Mouse (Mus musculus): ENCODE results near the gene Catsperd. TPM values are rescaled to one million over a fixed set of nuclear protein-coding genes. Genes with fewer than 3 reads are reported as not detected.

Catsperd gene
- total RNA-seq, 2 experiments from 2014 or later: 0.11 TPM; not detected in 1

GRCm38 (mm10) chr17:56703038-56703437 is 75.1 kb downstream of the Catsperd start:
- H3K4me3 ChIP-seq: no peak overlapping the region
- no peak for DNase-seq
- intact Hi-C loops (cut with DNase I): no loop called here
- TF ChIP-seq CTCF (IDR thresholded peaks at IDR 0.05): no peak
- H3K27ac ChIP-seq: no peak overlapping the region

DNA sequence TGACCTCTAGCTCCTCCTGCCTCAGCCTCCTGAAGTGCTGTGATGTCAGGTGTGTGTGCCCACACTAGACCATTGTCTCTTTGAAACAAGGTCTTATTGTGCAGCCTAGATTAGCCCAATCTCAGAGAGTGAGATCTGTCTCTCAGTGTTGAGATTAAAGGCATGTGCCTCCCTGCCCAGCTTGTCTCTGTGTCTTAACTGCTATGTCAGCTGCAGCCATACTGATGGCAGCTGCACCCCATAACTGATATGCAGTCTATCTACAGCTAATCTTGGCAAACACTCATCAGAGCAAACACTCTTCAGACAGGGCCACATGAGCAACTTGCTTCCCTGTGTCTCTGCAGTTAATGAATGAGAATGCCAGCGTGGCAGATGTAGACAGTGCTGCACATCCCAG is 78.6 kb downstream of the Catsperd start:
- DNase-seq: no peak
- H3K27ac ChIP-seq: no peak overlapping the region
- H3K4me3 ChIP-seq: no peak overlapping the region
- TF ChIP-seq CTCF (IDR thresholded peaks at IDR 0.05): no peak
- intact Hi-C loops (cut with DNase I): no loop called here

GRCm38 (mm10) chr17:56708692-56709091 is 80.7 kb downstream of the Catsperd start:
- no peak for DNase-seq
- Histone ChIP-seq H3K4me3 (no peak overlapping the region), H3K27ac (no peak overlapping the region)
- intact Hi-C loops (cut with DNase I): no loop called here
- no peak for TF ChIP-seq CTCF (IDR thresholded peaks at IDR 0.05)

DNA sequence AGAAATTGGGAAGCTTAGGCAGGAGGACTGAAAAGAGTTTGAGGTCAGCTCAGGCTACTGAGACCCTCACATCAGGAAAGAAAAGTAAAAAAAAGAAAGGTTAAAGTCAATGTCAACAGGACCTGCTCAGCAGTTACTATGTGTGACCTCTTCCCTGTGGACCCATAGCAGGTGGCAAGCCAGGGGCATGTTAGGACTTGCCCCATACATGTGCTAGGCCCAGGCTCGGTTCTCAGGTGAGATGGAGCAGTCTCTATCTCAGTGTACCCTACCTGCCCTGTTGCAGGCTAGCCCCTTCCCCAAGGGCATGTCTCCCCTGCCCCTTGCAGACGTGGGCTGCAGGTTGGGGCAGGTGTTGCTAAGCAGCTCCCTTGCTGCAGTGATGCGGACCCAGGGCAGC is 81.8 kb downstream of the Catsperd start:
- no peak for TF ChIP-seq CTCF (IDR thresholded peaks at IDR 0.05)
- intact Hi-C loops (cut with DNase I): no loop called here
- Histone ChIP-seq H3K4me3 (no peak overlapping the region), H3K27ac (no peak overlapping the region)
- no peak for DNase-seq

Other genes starting within 250 kb of the Catsperd start
- 10 to 100 TPM; 29.6 to 43.1 TPM for gene Ptprs, start 151.7 kb upstream of the Catsperd start, total RNA-seq (2021)
- gene Znrf4, start 115.7 kb upstream of the Catsperd start, total RNA-seq (2021): not detected
- gene Gm20219, start 73.8 kb upstream of the Catsperd start, total RNA-seq (2021): 1 to 10 TPM in 1 of 2 experiments, under 1 TPM in 1; 0.89 to 1.1 TPM
- 10 to 100 TPM; 38.5 to 41.1 TPM for gene Safb2, start 43.6 kb upstream of the Catsperd start, total RNA-seq (2021)
- 10 to 100 TPM; 43.0 to 46.7 TPM for gene Safb, start 43.3 kb upstream of the Catsperd start, total RNA-seq (2021)
- 100 to 1,000 TPM; 107 to 167 TPM for gene 2410015M20Rik, start 18.4 kb upstream of the Catsperd start, total RNA-seq (2021)
- gene Rpl36, start 14.7 kb upstream of the Catsperd start, total RNA-seq (2021): 100 to 1,000 TPM; 589 to 687 TPM
- 10 to 100 TPM; 60.4 to 71.8 TPM for gene Lonp1, start 1.3 kb upstream of the Catsperd start, total RNA-seq (2021)
- gene Ranbp3, start 45.2 kb downstream of the Catsperd start, total RNA-seq (2021): 10 to 100 TPM; 39.2 to 41.3 TPM
- gene Ndufa11, start 89.6 kb downstream of the Catsperd start, total RNA-seq (2021): 100 to 1,000 TPM; 390 to 523 TPM
- 1 to 10 TPM; 1.7 to 2.6 TPM for gene Vmac, start 89.9 kb downstream of the Catsperd start, total RNA-seq (2021)
- gene Nrtn, start 129.4 kb downstream of the Catsperd start, total RNA-seq (2021): 1 to 10 TPM; 3.1 to 3.7 TPM
- 10 to 100 TPM; 16.3 to 17.6 TPM for gene Dus3l, start 136.6 kb downstream of the Catsperd start, total RNA-seq (2021)
- under 1 TPM; 0.14 to 0.36 TPM for gene Prr22, start 142.1 kb downstream of the Catsperd start, total RNA-seq (2021)
- 1 to 10 TPM; 2.0 to 2.8 TPM for gene Rfx2, start 202.9 kb downstream of the Catsperd start, total RNA-seq (2021)
- not detected for gene Acsbg2, start 246.3 kb downstream of the Catsperd start, total RNA-seq (2021)
- not detected for gene 1700061G19Rik, start 247.3 kb downstream of the Catsperd start, total RNA-seq (2021)

Measured in gastrocnemius, adult 2 months (tissue).